Mouse (Mus musculus) forebrain, embryonic 11.5 days (tissue): ENCODE measurements around the gene Rasgrf2. TPM values are rescaled to one million over a fixed set of nuclear protein-coding genes. Genes with fewer than 3 reads are reported as not detected.

Experiments
- ATAC-seq: fragments of 200-750 bp; cut with Nextera tagmentation; replicated peaks from 2 replicates; pipeline ENCODE4 v1.8.0; 2017; ENCODE audit warnings: moderate TSS enrichment; ENCODE audit not compliant: low FRiP score
- DNase-seq: peaks from one replicate; pipeline ENCODE4 v3.0.0-alpha.2; 2017; ENCODE audit warnings: low spot score
- H3K27ac ChIP-seq: fragments of 300-500 bp; sonication (generic); 2 replicates; pipeline ENCODE4 v1.5.1; 2014; ENCODE audit warnings: low read depth, low read length
- H3K27me3 ChIP-seq: fragments of 300-500 bp; sonication (generic); 2 replicates; pipeline ENCODE4 v1.6.1; 2014; ENCODE audit warnings: mild to moderate bottlenecking, low read length, mixed read lengths; ENCODE audit not compliant: control insufficient read depth, insufficient read depth
- H3K36me3 ChIP-seq: fragments of 300-500 bp; sonication (generic); 2 replicates; pipeline ENCODE4 v1.6.1; 2014; ENCODE audit warnings: mild to moderate bottlenecking, low read length, moderate library complexity, mixed read lengths; ENCODE audit not compliant: control insufficient read depth, insufficient read depth
- H3K4me1 ChIP-seq: fragments of 300-500 bp; sonication (generic); replicated peaks from 2 replicates; pipeline ENCODE4 v1.6.1; 2014; ENCODE audit warnings: low read length, mixed read lengths; ENCODE audit not compliant: control insufficient read depth, insufficient read depth
- H3K4me2 ChIP-seq: fragments of 300-500 bp; sonication (generic); 2 replicates; pipeline ENCODE4 v1.6.1; 2014; ENCODE audit warnings: low read depth, mild to moderate bottlenecking, low read length, moderate library complexity, mixed read lengths; ENCODE audit not compliant: severe bottlenecking
- H3K4me3 ChIP-seq: fragments of 300-500 bp; sonication (generic); 2 replicates; pipeline ENCODE4 v1.5.1; 2014; ENCODE audit warnings: low read depth, low read length
- H3K9ac ChIP-seq: fragments of 300-500 bp; sonication (generic); 2 replicates; pipeline ENCODE4 v1.6.1; 2014; ENCODE audit warnings: low read length
- H3K9me3 ChIP-seq: fragments of 300-500 bp; sonication (generic); 2 replicates; pipeline ENCODE4 v1.6.1; 2016; ENCODE audit warnings: low read length, mixed read lengths; ENCODE audit not compliant: control insufficient read depth
- WGBS: fragments of 180-500 bp; shearing (Covaris S2); extraction: QIAGEN DNeasy Blood & Tissue Kit; methylation state at CpG from one replicate; pipeline ENCODE4 v1.1.7; 2014; 5-methylcytosine and 5-hydroxymethylcytosine counted together
- polyA plus RNA-seq: library from polyadenylated mRNA; unstranded; fragments of >200 nt; fragmentation: Nextera tagmentation; extraction: Ambion mirVana; gene quantifications from 2 replicates; pipeline ENCODE4 v1.2.1, GENCODE M21; 2014

The Rasgrf2 gene
- polyA plus RNA-seq, 1 experiment from 2014 or later, result 0.08 TPM

DNA sequence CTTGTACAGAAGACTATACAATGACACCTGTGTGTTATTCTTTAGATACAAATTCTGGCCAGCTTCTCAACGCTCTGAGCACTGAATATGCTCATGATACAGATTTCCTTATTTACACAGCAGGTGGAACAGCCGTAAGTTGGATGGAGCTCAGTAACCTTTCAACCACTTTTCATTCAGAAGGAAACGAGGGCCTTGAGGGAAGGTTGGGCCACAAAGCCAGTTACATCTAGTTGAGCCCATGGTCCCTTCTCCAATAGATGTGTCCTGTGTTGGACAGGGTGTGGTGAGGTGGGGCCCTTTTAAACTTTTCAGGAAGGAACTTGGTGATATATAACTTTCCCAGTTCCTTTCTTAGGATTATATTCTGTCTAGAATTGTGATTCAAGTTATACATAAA lies 277.0 kb downstream of the Rasgrf2 start:
- H3K27ac ChIP-seq, result no peak overlapping the region
- WGBS, result 77% methylated on average over 3 of the region's 3 CpGs
- no peak overlapping the region for H3K4me3 ChIP-seq
- H3K9ac ChIP-seq, result no peak overlapping the region
- H3K9me3 ChIP-seq, result no peaks in the 10 kb centered on the region
- H3K36me3 ChIP-seq, result no peaks in the 10 kb centered on the region
- no peak overlapping the region for H3K4me2 ChIP-seq
- ATAC-seq (no peak), DNase-seq (no peak)
- no peaks in the 10 kb centered on the region for H3K27me3 ChIP-seq
- H3K4me1 ChIP-seq, result no peaks in the 10 kb centered on the region

Other genes starting within 250 kb of the Rasgrf2 start
- 1.3 and 1.9 TPM in 2 replicates for gene Gm20379, start 174.3 kb upstream of the Rasgrf2 start, polyA plus RNA-seq
- 29.1 and 29.6 TPM in 2 replicates for gene Dhfr, start 223.1 kb upstream of the Rasgrf2 start, polyA plus RNA-seq
- gene Msh3, start 223.3 kb upstream of the Rasgrf2 start, polyA plus RNA-seq, result 39.0 and 43.8 TPM in 2 replicates